10 mouse cellular contexts compared by ENCODE assay signal in genomic region chr19:44299902-44300301, GRCm38 (mm10). TPM values are rescaled to one million over a fixed set of nuclear protein-coding genes. Genes with fewer than 3 reads are reported as not detected.
DNase-seq lines count a peak whose midpoint lies in the region; ATAC-seq and TF ChIP-seq lines count a peak whose summit lies in the region.
"Had no signal": no experiment of that assay in that cellular context is flagged by ENCODE, and none has a peak within 500 bp of the region (broad histone marks: within the 10 kb centered on the region; RNA-seq: fewer than 3 reads in every experiment).

No protein-coding gene starts in this region.

- no peaks in the 10 kb centered on the region for H3K27me3 ChIP-seq in lung, embryonic 14.5 days (ENCODE audit: insufficient read depth, low read length)
- no peaks in the 10 kb centered on the region for H3K27me3 ChIP-seq in forebrain, embryonic 16.5 days (replicated peaks; ENCODE audit: control insufficient read depth, insufficient read depth, low read length)
- H3K27me3 ChIP-seq in liver, embryonic 12.5 days (replicated peaks) = no peaks in the 10 kb centered on the region

- H3K9ac ChIP-seq in lung, embryonic 14.5 days = no peak overlapping the region
- no peak overlapping the region for H3K9ac ChIP-seq in forebrain, embryonic 16.5 days (replicated peaks; ENCODE audit: low read depth, low read length)
- 0 out of 2 replicates have a peak overlapping the region, but pooled peaks have one; percentile 3 for H3K9ac ChIP-seq in liver, embryonic 12.5 days

- ATAC-seq in lung, embryonic 14.5 days (ENCODE audit: insufficient read depth) = no peak
- no peak for ATAC-seq in forebrain, embryonic 16.5 days
- peak; percentile 58 for ATAC-seq in liver, embryonic 12.5 days

- H3K4me1 ChIP-seq in lung, embryonic 14.5 days (ENCODE audit: insufficient read depth) = peaks cover 35% of the 10 kb centered on the region
- H3K4me1 ChIP-seq in forebrain, embryonic 16.5 days (replicated peaks; ENCODE audit: control insufficient read depth, insufficient read depth, low read length) = peaks cover 76% of the 10 kb centered on the region
- peaks cover 80% of the 10 kb centered on the region for H3K4me1 ChIP-seq in liver, embryonic 12.5 days
- H3K4me1 ChIP-seq in olfactory bulb, adult 2 months (ENCODE audit: control insufficient read depth, insufficient read depth, low read length) = peaks cover 40% of the 10 kb centered on the region

- 31% methylated on average over 6 of the region's 6 CpGs for WGBS in lung, embryonic 14.5 days
- WGBS in forebrain, embryonic 16.5 days = 67% methylated on average over 6 of the region's 6 CpGs
- WGBS in liver, embryonic 12.5 days (ENCODE audit: insufficient replicate concordance) = 22% methylated on average over 6 of the region's 6 CpGs
- 18% methylated on average over 6 of the region's 6 CpGs for WGBS in olfactory bulb, adult 2 months

- H3K4me2 ChIP-seq in lung, embryonic 14.5 days = peak overlapping the region; percentile 90
- H3K4me2 ChIP-seq in forebrain, embryonic 16.5 days (ENCODE audit: low read length) = peak overlapping the region; percentile 27; the same call in 1 of the 2 replicates
- peak overlapping the region; percentile 93 for H3K4me2 ChIP-seq in liver, embryonic 12.5 days

- DNase-seq in lung, embryonic 14.5 days = no peak
- no peak for DNase-seq in lung, postnatal 36 days
- no peak for DNase-seq in ovary, postnatal 36 days (ENCODE audit: low spot score)
- DNase-seq in cerebellum, postnatal 14 days = no peak
- DNase-seq in lung, adult 18-20 months = no peak
- DNase-seq: gastrocnemius, postnatal 10 days; retina, postnatal 1 day had no signal

- no peaks in the 10 kb centered on the region for H3K9me3 ChIP-seq in lung, embryonic 14.5 days (ENCODE audit: low read depth, low read length)
- H3K9me3 ChIP-seq in forebrain, embryonic 16.5 days (ENCODE audit: control insufficient read depth, low read length) = no peaks in the 10 kb centered on the region
- no peaks in the 10 kb centered on the region for H3K9me3 ChIP-seq in liver, embryonic 12.5 days (replicated peaks)

- H3K4me3 ChIP-seq in lung, embryonic 14.5 days (ENCODE audit: low read depth, low read length) = no peak overlapping the region
- no peak overlapping the region for H3K4me3 ChIP-seq in forebrain, embryonic 16.5 days (replicated peaks; ENCODE audit: low read length)
- peak overlapping the region; percentile 82; the same call in 1 of the 2 replicates for H3K4me3 ChIP-seq in liver, embryonic 12.5 days
- H3K4me3 ChIP-seq in olfactory bulb, adult 2 months (ENCODE audit: insufficient read depth, low read depth, low read length) = peak overlapping the region; percentile 22

- peaks cover 96% of the 10 kb centered on the region for H3K36me3 ChIP-seq in lung, embryonic 14.5 days (ENCODE audit: insufficient read depth)
- H3K36me3 ChIP-seq in forebrain, embryonic 16.5 days (ENCODE audit: control insufficient read depth, insufficient read depth) = peaks cover 50% of the 10 kb centered on the region
- peaks cover 100% of the 10 kb centered on the region for H3K36me3 ChIP-seq in liver, embryonic 12.5 days

- TF ChIP-seq CTCF in lung, embryonic 14.5 days (IDR thresholded peaks at IDR 0.05; ENCODE audit: low read depth) = no peak
- no peak for TF ChIP-seq CTCF in olfactory bulb, adult 2 months (IDR thresholded peaks at IDR 0.05; ENCODE audit: insufficient read depth, low read depth, low read length)

- H3K27ac ChIP-seq in lung, embryonic 14.5 days (ENCODE audit: low read depth) = peak overlapping the region; percentile 19; the same call in 1 of the 2 replicates
- no peak overlapping the region for H3K27ac ChIP-seq in forebrain, embryonic 16.5 days (ENCODE audit: low read length)
- peak overlapping the region; percentile 55; the same call in 1 of the 2 replicates for H3K27ac ChIP-seq in liver, embryonic 12.5 days
- H3K27ac ChIP-seq in olfactory bulb, adult 2 months (ENCODE audit: insufficient read depth, low read depth, low read length) = peak overlapping the region; percentile 55

- TF ChIP-seq POLR2A in olfactory bulb, adult 2 months (IDR thresholded peaks at IDR 0.05; ENCODE audit: insufficient read depth, low read depth, low read length) = no peak

RNA-seq across cellular contexts. Expression of gene Scd2, which starts 6.4 kb away (rescaled TPM):
- 248 and 257 TPM in 2 replicates for polyA plus RNA-seq in lung, embryonic 14.5 days (2014; fragmentation: Nextera tagmentation; extraction: Ambion mirVana)
- polyA plus RNA-seq in forebrain, embryonic 16.5 days (2015; fragmentation: Nextera tagmentation; extraction: Ambion mirVana) = 290 and 318 TPM in 2 replicates
- polyA plus RNA-seq in liver, embryonic 12.5 days (2016; fragmentation: Nextera tagmentation; extraction: Ambion mirVana) = 136 and 148 TPM in 2 replicates
- 299 and 337 TPM in 2 replicates for polyA plus RNA-seq in olfactory bulb, adult 2 months (2012; ENCODE audit: insufficient read depth, insufficient read length, low replicate concordance, missing spikeins)

RNA-seq across cellular contexts. Expression of gene Scd4, which starts 33.0 kb away (rescaled TPM):
- 0.15 TPM in 1 of 2 replicates, not detected in the other for polyA plus RNA-seq in lung, embryonic 14.5 days (2014; fragmentation: Nextera tagmentation; extraction: Ambion mirVana)
- 0.07 and 0.16 TPM in 2 replicates for polyA plus RNA-seq in forebrain, embryonic 16.5 days (2015; fragmentation: Nextera tagmentation; extraction: Ambion mirVana)
- 0.04 TPM in 1 of 2 replicates, not detected in the other for polyA plus RNA-seq in liver, embryonic 12.5 days (2016; fragmentation: Nextera tagmentation; extraction: Ambion mirVana)
- not detected in 2 replicates for polyA plus RNA-seq in olfactory bulb, adult 2 months (2012; ENCODE audit: insufficient read depth, insufficient read length, low replicate concordance, missing spikeins)

Comparison
In these comparisons a context has a peak if more than half of its experiments do, and no peak if none do; other contexts are left out.
1. H3K4me2 ChIP-seq: peak in every context shown above with its lines; median percentile 93 in liver, embryonic 12.5 days; 90 in lung, embryonic 14.5 days; 27 in forebrain, embryonic 16.5 days.
2. H3K4me3 ChIP-seq: peak in liver, embryonic 12.5 days (single experiment) and olfactory bulb, adult 2 months (single experiment); none in lung, embryonic 14.5 days (single experiment) and forebrain, embryonic 16.5 days (single experiment).